Mouse (Mus musculus): ENCODE measurements around the gene Mroh2a. TPM values are rescaled to one million over a fixed set of nuclear protein-coding genes. Genes with fewer than 3 reads are reported as not detected.

Gene Mroh2a
- polyA plus RNA-seq (2015; fragmentation: Illumina TruSeq; extraction: RNeasy Lipid Tissue Mini Kit (QIAGEN cat#74804); ENCODE audit: insufficient read depth, low read depth, low replicate concordance): 0.98 TPM

GRCm38 (mm10) chr1:88226670-88227379, at the start of gene Mroh2a:
Mroh2a (plus strand) TSS chr1:88226986.

GRCm38 (mm10) chr1:88200456-88200855, 26.3 kb upstream of the Mroh2a start, which contains the start of gene Ugt1a2:
Ugt1a2 (plus strand) TSS chr1:88200601.

GRCm38 (mm10) chr1:88205294-88205922, 21.4 kb upstream of the Mroh2a start, which contains the start of gene Dnajb3:
Dnajb3 (minus strand) TSS chr1:88205782.

GRCm38 (mm10) chr1:88211812-88212211, 15.0 kb upstream of the Mroh2a start, which contains the start of gene Ugt1a1:
Ugt1a1 (plus strand) TSS chr1:88211959.

GRCm38 (mm10) chr1:88277098-88277817, 50.5 kb downstream of the Mroh2a start, which contains the start of the genes Hjurp and Trpm8:
Hjurp (minus strand) TSS chr1:88277633.
Trpm8 (plus strand) TSS chr1:88277661.

Other genes starting within 250 kb of the Mroh2a start
- gene Usp40, start 218.4 kb upstream of the Mroh2a start, polyA plus RNA-seq (2015; fragmentation: Illumina TruSeq; extraction: RNeasy Lipid Tissue Mini Kit (QIAGEN cat#74804); ENCODE audit: insufficient read depth, low read depth, low replicate concordance): 5.2 TPM
- gene Ugt1a10, start 171.6 kb upstream of the Mroh2a start, polyA plus RNA-seq (2015; fragmentation: Illumina TruSeq; extraction: RNeasy Lipid Tissue Mini Kit (QIAGEN cat#74804); ENCODE audit: insufficient read depth, low read depth, low replicate concordance): not detected
- not detected for gene Ugt1a9, start 156.2 kb upstream of the Mroh2a start, polyA plus RNA-seq (2015; fragmentation: Illumina TruSeq; extraction: RNeasy Lipid Tissue Mini Kit (QIAGEN cat#74804); ENCODE audit: insufficient read depth, low read depth, low replicate concordance)
- not detected for gene Ugt1a8, start 139.2 kb upstream of the Mroh2a start, polyA plus RNA-seq (2015; fragmentation: Illumina TruSeq; extraction: RNeasy Lipid Tissue Mini Kit (QIAGEN cat#74804); ENCODE audit: insufficient read depth, low read depth, low replicate concordance)
- gene Ugt1a7c, start 131.9 kb upstream of the Mroh2a start, polyA plus RNA-seq (2015; fragmentation: Illumina TruSeq; extraction: RNeasy Lipid Tissue Mini Kit (QIAGEN cat#74804); ENCODE audit: insufficient read depth, low read depth, low replicate concordance): 3.9 TPM
- 0.89 TPM for gene Ugt1a6b, start 123.7 kb upstream of the Mroh2a start, polyA plus RNA-seq (2015; fragmentation: Illumina TruSeq; extraction: RNeasy Lipid Tissue Mini Kit (QIAGEN cat#74804); ENCODE audit: insufficient read depth, low read depth, low replicate concordance)
- 5.5 TPM for gene Ugt1a6a, start 92.2 kb upstream of the Mroh2a start, polyA plus RNA-seq (2015; fragmentation: Illumina TruSeq; extraction: RNeasy Lipid Tissue Mini Kit (QIAGEN cat#74804); ENCODE audit: insufficient read depth, low read depth, low replicate concordance)
- gene Ugt1a5, start 61.0 kb upstream of the Mroh2a start, polyA plus RNA-seq (2015; fragmentation: Illumina TruSeq; extraction: RNeasy Lipid Tissue Mini Kit (QIAGEN cat#74804); ENCODE audit: insufficient read depth, low read depth, low replicate concordance): not detected
- gene Ugt1a2, start 26.4 kb upstream of the Mroh2a start, polyA plus RNA-seq (2015; fragmentation: Illumina TruSeq; extraction: RNeasy Lipid Tissue Mini Kit (QIAGEN cat#74804); ENCODE audit: insufficient read depth, low read depth, low replicate concordance): not detected
- not detected for gene Dnajb3, start 21.2 kb upstream of the Mroh2a start, polyA plus RNA-seq (2015; fragmentation: Illumina TruSeq; extraction: RNeasy Lipid Tissue Mini Kit (QIAGEN cat#74804); ENCODE audit: insufficient read depth, low read depth, low replicate concordance)
- gene Ugt1a1, start 15.0 kb upstream of the Mroh2a start, polyA plus RNA-seq (2015; fragmentation: Illumina TruSeq; extraction: RNeasy Lipid Tissue Mini Kit (QIAGEN cat#74804); ENCODE audit: insufficient read depth, low read depth, low replicate concordance): not detected
- gene Hjurp, start 50.6 kb downstream of the Mroh2a start, polyA plus RNA-seq (2015; fragmentation: Illumina TruSeq; extraction: RNeasy Lipid Tissue Mini Kit (QIAGEN cat#74804); ENCODE audit: insufficient read depth, low read depth, low replicate concordance): 15.3 TPM
- gene Trpm8, start 50.7 kb downstream of the Mroh2a start, polyA plus RNA-seq (2015; fragmentation: Illumina TruSeq; extraction: RNeasy Lipid Tissue Mini Kit (QIAGEN cat#74804); ENCODE audit: insufficient read depth, low read depth, low replicate concordance): not detected
- gene Spp2, start 180.0 kb downstream of the Mroh2a start, polyA plus RNA-seq (2015; fragmentation: Illumina TruSeq; extraction: RNeasy Lipid Tissue Mini Kit (QIAGEN cat#74804); ENCODE audit: insufficient read depth, low read depth, low replicate concordance): not detected